Mouse (Mus musculus) kidney, adult 2 months (tissue): ENCODE data around the gene Gtf2b.

Source experiments
- CTCF ChIP-seq: fragments of 200-500 bp; conservative IDR thresholded peaks from 2 replicates; pipeline ENCODE4 v1.5.1; 2011; ENCODE audit warnings: low read depth, mild to moderate bottlenecking, control low read depth, low read length, moderate library complexity, mixed read lengths; ENCODE audit not compliant: insufficient read depth, insufficient read length
- POLR2A ChIP-seq: fragments of 200-500 bp; IDR thresholded peaks from one replicate; pipeline ENCODE4 v1.6.1; 2011; ENCODE audit warnings: low read depth, low read length, control low read depth

- TF ChIP-seq CTCF (no peak), POLR2A (no peak)
Observed at GRCm38 (mm10) chr3:142740896-142741295, 23.9 kb upstream of the Gtf2b start.
